Mouse (Mus musculus): Measurements from ENCODE around the gene Usp6nl. TPM values are rescaled to one million over a fixed set of nuclear protein-coding genes. Genes with fewer than 3 reads are reported as not detected.

The Usp6nl gene
- polyA plus RNA-seq, 1 experiment from 2014 or later, result 8.4 TPM

- H3K27me3 ChIP-seq (replicated peaks; ENCODE audit: control insufficient read depth, insufficient read depth, low read length), result no peaks in the 10 kb centered on the region
- 56% methylated on average over 9 of the region's 9 CpGs for WGBS
- H3K9me3 ChIP-seq (ENCODE audit: control insufficient read depth, low read length), result no peaks in the 10 kb centered on the region
- no peak overlapping the region for H3K27ac ChIP-seq (ENCODE audit: low read length)
- ATAC-seq, result no peak
- H3K4me2 ChIP-seq (ENCODE audit: low read depth, low read length), result no peak overlapping the region
- H3K36me3 ChIP-seq (ENCODE audit: control insufficient read depth, insufficient read depth, low read length), result no peaks in the 10 kb centered on the region; the same call in 1 of the 2 replicates
- H3K9ac ChIP-seq (ENCODE audit: low read depth, low read length), result no peak overlapping the region
- peaks cover 26% of the 10 kb centered on the region for H3K4me1 ChIP-seq (ENCODE audit: control insufficient read depth, insufficient read depth, low read length)
- H3K4me3 ChIP-seq (ENCODE audit: low read length), result no peak overlapping the region
These were observed 37.2 kb downstream of the Usp6nl start for GRCm38 (mm10) chr2:6359645-6360044.

GRCm38 (mm10) chr2:6363126-6363525 is 40.7 kb downstream of the Usp6nl start:
- Histone ChIP-seq H3K9ac (ENCODE audit: low read depth, low read length) (peak overlapping the region; percentile 29; the same call in 1 of the 2 replicates), H3K4me3 (ENCODE audit: low read length) (no peak overlapping the region), H3K4me1 (ENCODE audit: control insufficient read depth, insufficient read depth, low read length) (peaks cover 40% of the 10 kb centered on the region), H3K9me3 (ENCODE audit: control insufficient read depth, low read length) (no peaks in the 10 kb centered on the region), H3K4me2 (ENCODE audit: low read depth, low read length) (peak overlapping the region; percentile 16; the same call in 1 of the 2 replicates), H3K36me3 (ENCODE audit: control insufficient read depth, insufficient read depth, low read length) (no peaks in the 10 kb centered on the region), H3K27me3 (replicated peaks; ENCODE audit: control insufficient read depth, insufficient read depth, low read length) (no peaks in the 10 kb centered on the region), H3K27ac (ENCODE audit: low read length) (peak overlapping the region; percentile 59)
- WGBS, result 35% methylated on average over 13 of the region's 13 CpGs
- ATAC-seq, result peak; percentile 67

GRCm38 (mm10) chr2:6363922-6364321 is 41.5 kb downstream of the Usp6nl start:
- Histone ChIP-seq H3K4me3 (ENCODE audit: low read length) (no peak overlapping the region), H3K9me3 (ENCODE audit: control insufficient read depth, low read length) (no peaks in the 10 kb centered on the region), H3K27me3 (replicated peaks; ENCODE audit: control insufficient read depth, insufficient read depth, low read length) (no peaks in the 10 kb centered on the region), H3K27ac (ENCODE audit: low read length) (no peak overlapping the region), H3K36me3 (ENCODE audit: control insufficient read depth, insufficient read depth, low read length) (no peaks in the 10 kb centered on the region), H3K4me2 (ENCODE audit: low read depth, low read length) (no peak overlapping the region), H3K9ac (ENCODE audit: low read depth, low read length) (no peak overlapping the region), H3K4me1 (ENCODE audit: control insufficient read depth, insufficient read depth, low read length) (peaks cover 40% of the 10 kb centered on the region)
- 81% methylated on average over 7 of the region's 7 CpGs for WGBS
- peak; percentile 55; the same call in 1 of the 2 replicates for ATAC-seq

GRCm38 (mm10) chr2:6366521-6366928 is 44.1 kb downstream of the Usp6nl start:
- 45% methylated on average over 9 of the region's 9 CpGs for WGBS
- H3K9ac ChIP-seq (ENCODE audit: low read depth, low read length), result no peak overlapping the region
- 0 out of 2 replicates have a peak overlapping the region, but pooled peaks have one; percentile 4 for H3K27ac ChIP-seq (ENCODE audit: low read length)
- H3K4me3 ChIP-seq (ENCODE audit: low read length), result no peak overlapping the region
- no peaks in the 10 kb centered on the region for H3K27me3 ChIP-seq (replicated peaks; ENCODE audit: control insufficient read depth, insufficient read depth, low read length)
- H3K9me3 ChIP-seq (ENCODE audit: control insufficient read depth, low read length), result no peaks in the 10 kb centered on the region
- H3K4me1 ChIP-seq (ENCODE audit: control insufficient read depth, insufficient read depth, low read length), result peaks cover 34% of the 10 kb centered on the region
- ATAC-seq, result peak; percentile 57
- H3K36me3 ChIP-seq (ENCODE audit: control insufficient read depth, insufficient read depth, low read length), result no peaks in the 10 kb centered on the region
- no peak overlapping the region for H3K4me2 ChIP-seq (ENCODE audit: low read depth, low read length)

- peak; percentile 30; the same call in 1 of the 2 replicates for ATAC-seq
- 57% methylated on average over 6 of the region's 6 CpGs for whole genome bisulfite sequencing
- no peak overlapping the region for H3K27ac ChIP-seq (ENCODE audit: low read length)
- H3K4me2 ChIP-seq (ENCODE audit: low read depth, low read length), result no peak overlapping the region
- peaks cover 35% of the 10 kb centered on the region for H3K4me1 ChIP-seq (ENCODE audit: control insufficient read depth, insufficient read depth, low read length)
- no peaks in the 10 kb centered on the region for H3K27me3 ChIP-seq (replicated peaks; ENCODE audit: control insufficient read depth, insufficient read depth, low read length)
- no peak overlapping the region for H3K4me3 ChIP-seq (ENCODE audit: low read length)
- no peak overlapping the region for H3K9ac ChIP-seq (ENCODE audit: low read depth, low read length)
- no peaks in the 10 kb centered on the region for H3K36me3 ChIP-seq (ENCODE audit: control insufficient read depth, insufficient read depth, low read length)
- no peaks in the 10 kb centered on the region for H3K9me3 ChIP-seq (ENCODE audit: control insufficient read depth, low read length)
These were observed 44.5 kb downstream of the Usp6nl start for GRCm38 (mm10) chr2:6366973-6367372.

GRCm38 (mm10) chr2:6367497-6367896 is 45.0 kb downstream of the Usp6nl start:
- WGBS, result 86% methylated on average over 6 of the region's 6 CpGs
- no peak for ATAC-seq
- Histone ChIP-seq H3K27me3 (replicated peaks; ENCODE audit: control insufficient read depth, insufficient read depth, low read length) (no peaks in the 10 kb centered on the region), H3K9ac (ENCODE audit: low read depth, low read length) (no peak overlapping the region), H3K36me3 (ENCODE audit: control insufficient read depth, insufficient read depth, low read length) (no peaks in the 10 kb centered on the region), H3K4me3 (ENCODE audit: low read length) (no peak overlapping the region), H3K4me2 (ENCODE audit: low read depth, low read length) (no peak overlapping the region), H3K4me1 (ENCODE audit: control insufficient read depth, insufficient read depth, low read length) (peaks cover 36% of the 10 kb centered on the region), H3K27ac (ENCODE audit: low read length) (no peak overlapping the region), H3K9me3 (ENCODE audit: control insufficient read depth, low read length) (no peaks in the 10 kb centered on the region)

GRCm38 (mm10) chr2:6374216-6374615 is 51.7 kb downstream of the Usp6nl start:
- Histone ChIP-seq H3K4me2 (ENCODE audit: low read depth, low read length) (no peak overlapping the region), H3K4me1 (ENCODE audit: control insufficient read depth, insufficient read depth, low read length) (peaks cover 28% of the 10 kb centered on the region), H3K4me3 (ENCODE audit: low read length) (no peak overlapping the region), H3K9ac (ENCODE audit: low read depth, low read length) (no peak overlapping the region), H3K27me3 (replicated peaks; ENCODE audit: control insufficient read depth, insufficient read depth, low read length) (no peaks in the 10 kb centered on the region), H3K27ac (ENCODE audit: low read length) (no peak overlapping the region), H3K36me3 (ENCODE audit: control insufficient read depth, insufficient read depth, low read length) (no peaks in the 10 kb centered on the region), H3K9me3 (ENCODE audit: control insufficient read depth, low read length) (no peaks in the 10 kb centered on the region)
- ATAC-seq, result no peak
- WGBS, result 87% methylated on average over 14 of the region's 14 CpGs

GRCm38 (mm10) chr2:6376071-6376470 is 53.6 kb downstream of the Usp6nl start:
- H3K27ac ChIP-seq (ENCODE audit: low read length), result no peak overlapping the region
- H3K9ac ChIP-seq (ENCODE audit: low read depth, low read length), result no peak overlapping the region
- 74% methylated on average over 8 of the region's 8 CpGs for WGBS
- H3K36me3 ChIP-seq (ENCODE audit: control insufficient read depth, insufficient read depth, low read length), result no peaks in the 10 kb centered on the region
- H3K9me3 ChIP-seq (ENCODE audit: control insufficient read depth, low read length), result no peaks in the 10 kb centered on the region
- no peaks in the 10 kb centered on the region for H3K27me3 ChIP-seq (replicated peaks; ENCODE audit: control insufficient read depth, insufficient read depth, low read length)
- no peak for ATAC-seq
- no peak overlapping the region for H3K4me3 ChIP-seq (ENCODE audit: low read length)
- H3K4me2 ChIP-seq (ENCODE audit: low read depth, low read length), result no peak overlapping the region
- peaks cover 39% of the 10 kb centered on the region for H3K4me1 ChIP-seq (ENCODE audit: control insufficient read depth, insufficient read depth, low read length)

- 65% methylated on average over 4 of the region's 4 CpGs for WGBS
- Histone ChIP-seq H3K4me2 (ENCODE audit: low read depth, low read length) (no peak overlapping the region), H3K27me3 (replicated peaks; ENCODE audit: control insufficient read depth, insufficient read depth, low read length) (no peaks in the 10 kb centered on the region), H3K27ac (ENCODE audit: low read length) (no peak overlapping the region), H3K9ac (ENCODE audit: low read depth, low read length) (no peak overlapping the region), H3K9me3 (ENCODE audit: control insufficient read depth, low read length) (no peaks in the 10 kb centered on the region), H3K36me3 (ENCODE audit: control insufficient read depth, insufficient read depth, low read length) (no peaks in the 10 kb centered on the region), H3K4me3 (ENCODE audit: low read length) (no peak overlapping the region), H3K4me1 (ENCODE audit: control insufficient read depth, insufficient read depth, low read length) (peaks cover 37% of the 10 kb centered on the region)
- no peak for ATAC-seq
These were observed 54.5 kb downstream of the Usp6nl start for GRCm38 (mm10) chr2:6376941-6377340.

- H3K4me2 ChIP-seq (ENCODE audit: low read depth, low read length), result peak overlapping the region; percentile 14; the same call in 1 of the 2 replicates
- WGBS, result 48% methylated on average over 8 of the region's 8 CpGs
- peak; percentile 84 for ATAC-seq
These were observed 56.2 kb downstream of the Usp6nl start for GRCm38 (mm10) chr2:6378590-6379205.

More at GRCm38 (mm10) chr2:6378590-6379205, 56.2 kb downstream of the Usp6nl start:
- H3K9ac ChIP-seq (ENCODE audit: low read depth, low read length), result no peak overlapping the region
- H3K27me3 ChIP-seq (replicated peaks; ENCODE audit: control insufficient read depth, insufficient read depth, low read length), result no peaks in the 10 kb centered on the region
- no peaks in the 10 kb centered on the region for H3K36me3 ChIP-seq (ENCODE audit: control insufficient read depth, insufficient read depth, low read length)
- H3K9me3 ChIP-seq (ENCODE audit: control insufficient read depth, low read length), result no peaks in the 10 kb centered on the region
- peaks cover 46% of the 10 kb centered on the region for H3K4me1 ChIP-seq (ENCODE audit: control insufficient read depth, insufficient read depth, low read length)
- no peak overlapping the region for H3K4me3 ChIP-seq (ENCODE audit: low read length)
- peak overlapping the region; percentile 68 for H3K27ac ChIP-seq (ENCODE audit: low read length)
